Mouse (Mus musculus): ENCODE results near the gene Frmd8. TPM values are rescaled to one million over a fixed set of nuclear protein-coding genes. Genes with fewer than 3 reads are reported as not detected.

Frmd8 gene
- polyA plus RNA-seq, 1 experiment from 2014 or later = 20.6 TPM

DNA sequence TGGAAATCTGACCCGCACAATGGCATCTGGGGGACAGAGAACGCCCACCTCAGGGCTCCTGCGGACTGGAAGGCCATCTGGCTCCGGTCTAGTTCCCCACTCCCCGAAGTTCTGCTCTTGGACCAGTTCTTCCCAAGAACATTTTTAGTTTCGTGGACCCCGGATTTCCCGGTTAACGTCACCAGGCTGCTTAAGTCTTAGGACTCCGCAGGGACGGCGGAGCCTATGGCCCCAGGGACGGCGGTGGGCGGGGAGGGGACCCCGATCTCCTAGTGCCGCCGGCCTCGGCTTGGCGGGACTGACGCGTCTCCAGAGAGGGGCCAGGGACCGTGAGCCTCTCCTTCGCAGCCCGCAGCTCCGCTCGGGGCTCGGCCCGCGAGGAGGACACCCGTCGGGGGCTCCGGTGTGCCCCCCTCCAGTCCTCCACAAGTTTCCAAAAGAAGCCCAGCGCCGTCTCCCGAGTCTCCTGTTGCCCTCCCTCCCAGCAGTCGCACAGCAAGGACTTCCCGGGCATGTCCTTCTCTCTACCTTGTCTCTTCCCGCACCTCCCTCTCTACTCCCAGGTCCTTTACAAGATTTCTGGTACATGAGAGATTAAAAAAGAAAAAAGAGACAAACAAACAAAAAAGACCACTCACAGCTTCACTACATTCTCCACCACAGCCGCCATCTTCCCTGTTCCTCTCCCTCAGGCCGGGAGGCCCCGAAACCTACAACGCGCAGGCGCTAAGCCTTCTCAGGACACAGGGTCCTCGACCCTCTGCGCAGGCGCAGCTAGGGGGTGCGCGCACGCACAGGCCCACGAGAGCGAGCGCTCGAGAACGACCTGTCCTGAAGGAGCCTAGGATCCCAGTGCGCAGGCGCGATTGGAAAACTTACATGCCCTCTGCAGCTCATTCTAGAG is 37.3 kb upstream of the Frmd8 start:
- H3K27me3 ChIP-seq (replicated peaks; ENCODE audit: control insufficient read depth, insufficient read depth, low read length) = no peaks in the 10 kb centered on the region
- no peaks in the 10 kb centered on the region for H3K9me3 ChIP-seq (ENCODE audit: control insufficient read depth, low read length)
- peak overlapping the region; percentile 87 for H3K4me2 ChIP-seq (ENCODE audit: low read depth, low read length)
- peaks cover 9% of the 10 kb centered on the region for H3K36me3 ChIP-seq (ENCODE audit: control insufficient read depth, insufficient read depth, low read length)
- ATAC-seq (ENCODE audit: low read depth) = peak; percentile 96
- WGBS = under 1% methylated on average over 52 of the region's 59 CpGs
- H3K4me1 ChIP-seq (ENCODE audit: control insufficient read depth, insufficient read depth, low read length) = peaks cover 23% of the 10 kb centered on the region
- DNase-seq (ENCODE audit: low spot score) = peak; percentile 100
- peak overlapping the region; percentile 77 for H3K4me3 ChIP-seq (ENCODE audit: low read depth, low read length)
- peak overlapping the region; percentile 86 for H3K27ac ChIP-seq (replicated peaks; ENCODE audit: low read depth, low read length)
- H3K9ac ChIP-seq (ENCODE audit: low read depth, low read length) = peak overlapping the region; percentile 92

DNA sequence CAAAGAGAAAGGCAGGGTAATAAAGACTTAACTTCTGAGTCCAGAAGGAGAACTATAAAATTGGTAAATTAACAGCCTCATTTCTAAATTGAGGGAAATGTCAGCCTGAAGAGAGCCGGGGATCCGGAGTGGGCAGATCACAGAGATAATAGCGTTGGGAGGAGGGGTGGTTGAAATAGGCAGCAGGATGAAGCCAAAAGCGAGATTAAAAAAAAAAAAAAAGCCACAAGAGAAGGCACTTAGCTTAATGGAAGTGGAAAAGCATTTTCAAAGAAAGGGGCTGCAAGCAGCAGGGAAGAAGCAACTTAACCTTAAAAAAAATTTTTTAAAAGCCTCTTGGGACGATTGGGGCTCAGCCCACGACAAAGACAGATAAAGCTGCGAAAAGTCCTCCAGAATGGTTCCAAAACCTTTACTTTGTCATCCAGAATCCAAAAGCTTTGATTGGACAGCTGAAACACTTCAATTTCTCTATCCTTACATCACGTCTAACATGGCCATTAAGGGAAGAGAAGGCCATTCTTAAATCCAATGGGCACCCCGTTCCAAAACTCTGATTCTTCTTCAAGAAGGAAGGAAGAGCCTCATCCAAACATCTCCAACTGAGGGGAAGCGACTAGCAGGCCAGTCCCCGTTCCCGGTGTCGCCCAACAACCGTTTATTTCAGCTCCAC is 36.5 kb upstream of the Frmd8 start:
- peak overlapping the region; percentile 86 for H3K27ac ChIP-seq (replicated peaks; ENCODE audit: low read depth, low read length)
- ATAC-seq (ENCODE audit: low read depth) = no peak
- no peaks in the 10 kb centered on the region for H3K27me3 ChIP-seq (replicated peaks; ENCODE audit: control insufficient read depth, insufficient read depth, low read length)
- WGBS = 5% methylated on average over 14 of the region's 14 CpGs
- peaks cover 11% of the 10 kb centered on the region for H3K36me3 ChIP-seq (ENCODE audit: control insufficient read depth, insufficient read depth, low read length)
- no peak for DNase-seq (ENCODE audit: low spot score)
- H3K4me2 ChIP-seq (ENCODE audit: low read depth, low read length) = peak overlapping the region; percentile 87
- H3K9ac ChIP-seq (ENCODE audit: low read depth, low read length) = peak overlapping the region; percentile 92
- H3K9me3 ChIP-seq (ENCODE audit: control insufficient read depth, low read length) = no peaks in the 10 kb centered on the region
- H3K4me3 ChIP-seq (ENCODE audit: low read depth, low read length) = peak overlapping the region; percentile 77
- peaks cover 23% of the 10 kb centered on the region for H3K4me1 ChIP-seq (ENCODE audit: control insufficient read depth, insufficient read depth, low read length)

DNA sequence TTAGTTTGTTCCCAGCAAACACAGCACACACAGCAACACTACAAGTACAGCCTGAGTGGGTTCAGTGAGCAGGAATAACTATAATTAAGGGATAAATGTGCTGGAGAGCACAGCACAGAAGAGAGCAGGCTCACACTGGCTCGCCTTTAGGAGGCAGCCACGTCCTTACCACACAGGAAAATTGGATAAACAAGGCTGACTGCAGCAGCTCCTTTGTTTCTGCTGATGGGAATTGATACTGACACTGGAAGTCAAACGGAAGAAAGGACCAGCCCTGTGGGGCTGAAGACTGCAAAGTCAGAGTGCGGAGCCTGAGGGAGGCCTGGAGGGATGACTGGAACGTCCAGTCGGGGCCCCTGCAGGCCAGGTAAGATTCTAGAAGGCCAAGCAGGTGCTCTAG is 35.1 kb upstream of the Frmd8 start:
- Histone ChIP-seq H3K36me3 (ENCODE audit: control insufficient read depth, insufficient read depth, low read length) (peaks cover 25% of the 10 kb centered on the region), H3K4me1 (ENCODE audit: control insufficient read depth, insufficient read depth, low read length) (peaks cover 23% of the 10 kb centered on the region), H3K9ac (ENCODE audit: low read depth, low read length) (peak overlapping the region; percentile 31; the same call in 1 of the 2 replicates), H3K27ac (replicated peaks; ENCODE audit: low read depth, low read length) (peak overlapping the region; percentile 9; the same call in 1 of the 2 replicates), H3K4me2 (ENCODE audit: low read depth, low read length) (peak overlapping the region; percentile 87), H3K27me3 (replicated peaks; ENCODE audit: control insufficient read depth, insufficient read depth, low read length) (no peaks in the 10 kb centered on the region), H3K4me3 (ENCODE audit: low read depth, low read length) (peak overlapping the region; percentile 77), H3K9me3 (ENCODE audit: control insufficient read depth, low read length) (no peaks in the 10 kb centered on the region)
- ATAC-seq (ENCODE audit: low read depth) = peak; percentile 16; the same call in 1 of the 2 replicates
- peak; percentile 73 for DNase-seq (ENCODE audit: low spot score)
- 38% methylated on average over 6 of the region's 6 CpGs for WGBS

DNA sequence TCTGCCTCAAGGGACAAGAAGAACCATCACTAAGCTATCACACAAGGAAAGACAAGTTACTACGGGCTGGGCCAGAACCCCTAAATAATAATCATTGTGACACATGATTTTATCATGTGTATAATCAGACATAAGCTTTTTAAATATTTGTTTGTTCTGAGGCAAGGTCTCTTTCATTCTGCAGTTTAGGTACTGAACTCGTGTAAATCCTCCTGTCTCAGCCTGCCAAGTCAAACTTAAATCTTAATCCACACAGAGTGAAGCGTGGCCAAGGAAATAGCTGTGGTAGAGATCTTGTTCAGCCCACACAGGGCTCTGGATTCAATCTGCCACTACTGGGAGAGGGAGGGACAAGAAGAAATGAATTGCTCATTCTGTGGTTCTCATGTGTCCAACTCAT is 32.2 kb upstream of the Frmd8 start:
- WGBS = 76% methylated on average over 3 of the region's 3 CpGs
- no peak overlapping the region for H3K4me3 ChIP-seq (ENCODE audit: low read depth, low read length)
- peaks cover 20% of the 10 kb centered on the region for H3K4me1 ChIP-seq (ENCODE audit: control insufficient read depth, insufficient read depth, low read length)
- no peak overlapping the region for H3K4me2 ChIP-seq (ENCODE audit: low read depth, low read length)
- peaks cover 54% of the 10 kb centered on the region for H3K36me3 ChIP-seq (ENCODE audit: control insufficient read depth, insufficient read depth, low read length)
- no peak overlapping the region for H3K9ac ChIP-seq (ENCODE audit: low read depth, low read length)
- H3K9me3 ChIP-seq (ENCODE audit: control insufficient read depth, low read length) = no peaks in the 10 kb centered on the region
- ATAC-seq (ENCODE audit: low read depth) (no peak), DNase-seq (ENCODE audit: low spot score) (no peak)
- no peak overlapping the region for H3K27ac ChIP-seq (replicated peaks; ENCODE audit: low read depth, low read length)
- H3K27me3 ChIP-seq (replicated peaks; ENCODE audit: control insufficient read depth, insufficient read depth, low read length) = no peaks in the 10 kb centered on the region

DNA sequence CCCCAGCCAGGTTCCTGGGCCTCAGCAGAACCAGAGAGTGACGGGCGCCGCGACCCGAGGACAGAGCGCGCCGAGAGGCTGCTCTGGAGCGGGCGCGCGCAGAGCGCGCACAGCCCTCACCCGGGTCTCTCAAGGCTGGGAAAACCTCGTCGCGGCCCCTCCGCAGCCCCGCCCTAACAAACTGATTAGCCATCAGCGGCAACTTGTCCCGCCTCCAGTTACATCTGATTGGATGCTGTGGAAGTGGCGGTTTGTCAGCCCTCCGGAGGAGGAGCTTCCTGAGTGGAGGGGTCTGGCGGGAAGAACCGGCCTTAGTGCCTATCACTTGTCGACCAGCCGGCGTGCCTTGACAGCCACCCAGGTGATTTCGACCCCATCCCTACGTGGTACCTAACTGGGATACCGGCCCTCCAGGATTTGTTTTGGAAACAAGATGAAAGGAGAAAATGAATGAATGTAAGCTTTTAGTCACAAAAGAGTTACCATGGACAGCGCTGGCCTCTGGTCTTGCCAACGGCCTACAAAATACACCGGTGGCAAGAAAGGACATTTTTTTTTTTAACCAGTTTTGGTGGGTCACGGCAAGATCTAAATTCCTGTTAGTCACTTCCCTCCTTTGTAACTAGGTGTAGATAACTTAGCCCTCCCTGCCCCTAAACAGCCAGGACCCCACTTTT is 19.1 kb upstream of the Frmd8 start, which contains the start of gene Tigd3:
Tigd3 (minus strand) TSS at position 148 of the 677 bp plus-strand sequence.
- ATAC-seq (ENCODE audit: low read depth) (peak; percentile 96), DNase-seq (ENCODE audit: low spot score) (peak; percentile 98)
- Histone ChIP-seq H3K9ac (ENCODE audit: low read depth, low read length) (peak within 1 kb of the TSS; percentile 86), H3K36me3 (ENCODE audit: control insufficient read depth, insufficient read depth, low read length) (peaks cover 42% of the 10 kb centered on the region), H3K27ac (replicated peaks; ENCODE audit: low read depth, low read length) (no peak within 1 kb of the TSS), H3K27me3 (replicated peaks; ENCODE audit: control insufficient read depth, insufficient read depth, low read length) (no peaks in the 10 kb centered on the region), H3K4me2 (ENCODE audit: low read depth, low read length) (peak within 1 kb of the TSS; percentile 82), H3K4me3 (ENCODE audit: low read depth, low read length) (peak within 1 kb of the TSS; percentile 63), H3K4me1 (ENCODE audit: control insufficient read depth, insufficient read depth, low read length) (0 out of 2 replicates have a peak, but pooled peaks cover 4% of the 10 kb centered on the region), H3K9me3 (ENCODE audit: control insufficient read depth, low read length) (no peaks in the 10 kb centered on the region)
- 7% methylated on average over 25 of the region's 36 CpGs for WGBS

DNA sequence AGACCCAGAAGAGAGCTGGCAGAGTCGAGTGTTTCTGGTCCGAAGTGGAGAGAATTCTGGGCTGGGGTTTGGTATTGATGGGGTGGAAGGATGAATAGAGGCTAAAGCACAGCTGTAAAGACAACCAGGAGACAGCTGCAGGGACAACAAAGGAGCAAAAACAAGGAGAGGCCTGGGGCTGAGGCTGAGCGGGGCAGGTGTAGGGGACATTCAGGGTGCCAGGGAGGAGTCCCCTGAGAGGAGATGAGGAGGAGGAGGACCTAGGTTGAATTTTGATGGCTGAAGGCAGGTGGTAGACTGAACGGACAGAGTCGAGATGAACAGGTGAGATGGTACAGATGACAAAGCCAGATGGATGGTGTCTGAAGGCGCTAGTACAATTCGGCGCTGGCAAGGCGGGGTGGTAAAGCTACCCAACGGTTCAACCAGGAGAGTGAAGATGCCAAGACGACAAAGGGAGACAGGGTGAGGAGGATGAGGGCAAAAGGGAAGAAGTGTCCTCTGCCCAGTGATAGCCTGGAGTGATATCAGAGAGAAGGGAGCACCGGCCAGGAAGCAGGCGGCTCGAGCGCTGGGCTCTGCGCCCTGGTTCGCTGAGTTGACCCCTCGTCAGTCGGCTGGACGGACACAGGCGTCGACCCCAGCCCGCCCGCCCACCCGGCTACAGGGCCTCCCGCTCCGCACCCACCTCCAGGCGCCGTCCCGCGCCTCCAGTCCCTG is 18.4 kb upstream of the Frmd8 start:
- no peak overlapping the region for H3K27ac ChIP-seq (replicated peaks; ENCODE audit: low read depth, low read length)
- 0 out of 2 replicates have a peak, but pooled peaks cover 4% of the 10 kb centered on the region for H3K4me1 ChIP-seq (ENCODE audit: control insufficient read depth, insufficient read depth, low read length)
- ATAC-seq (ENCODE audit: low read depth) = peak; percentile 32; the same call in 1 of the 2 replicates
- WGBS = 27% methylated on average over 11 of the region's 31 CpGs
- peaks cover 37% of the 10 kb centered on the region for H3K36me3 ChIP-seq (ENCODE audit: control insufficient read depth, insufficient read depth, low read length)
- no peaks in the 10 kb centered on the region for H3K9me3 ChIP-seq (ENCODE audit: control insufficient read depth, low read length)
- H3K27me3 ChIP-seq (replicated peaks; ENCODE audit: control insufficient read depth, insufficient read depth, low read length) = no peaks in the 10 kb centered on the region
- peak overlapping the region; percentile 86 for H3K9ac ChIP-seq (ENCODE audit: low read depth, low read length)
- peak overlapping the region; percentile 63 for H3K4me3 ChIP-seq (ENCODE audit: low read depth, low read length)
- no peak for DNase-seq (ENCODE audit: low spot score)
- peak overlapping the region; percentile 82 for H3K4me2 ChIP-seq (ENCODE audit: low read depth, low read length)

DNA sequence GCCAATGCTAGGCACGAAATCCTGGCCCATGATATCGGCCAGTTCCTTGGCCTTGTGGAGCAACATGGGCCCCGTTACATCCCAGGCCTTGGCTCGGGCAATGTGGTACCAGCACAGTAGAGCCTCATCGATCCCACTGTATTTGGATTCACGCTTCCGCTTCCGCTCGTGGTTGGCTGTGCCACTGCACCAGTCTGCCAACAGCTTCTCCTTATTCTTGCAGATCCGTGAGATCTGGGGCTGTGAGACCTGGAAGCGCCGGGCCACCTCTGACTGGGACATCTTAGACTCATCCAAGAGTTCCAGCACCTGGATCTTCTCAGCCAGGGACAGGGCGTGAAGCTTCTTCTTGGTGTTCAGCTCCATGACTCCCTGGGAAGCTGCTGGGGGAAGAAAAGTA is 17.7 kb upstream of the Frmd8 start:
- Histone ChIP-seq H3K27ac (replicated peaks; ENCODE audit: low read depth, low read length) (no peak overlapping the region), H3K4me1 (ENCODE audit: control insufficient read depth, insufficient read depth, low read length) (0 out of 2 replicates have a peak, but pooled peaks cover 4% of the 10 kb centered on the region), H3K4me3 (ENCODE audit: low read depth, low read length) (no peak overlapping the region), H3K4me2 (ENCODE audit: low read depth, low read length) (peak overlapping the region; percentile 82), H3K9me3 (ENCODE audit: control insufficient read depth, low read length) (no peaks in the 10 kb centered on the region), H3K36me3 (ENCODE audit: control insufficient read depth, insufficient read depth, low read length) (peaks cover 33% of the 10 kb centered on the region), H3K27me3 (replicated peaks; ENCODE audit: control insufficient read depth, insufficient read depth, low read length) (no peaks in the 10 kb centered on the region), H3K9ac (ENCODE audit: low read depth, low read length) (no peak overlapping the region)
- 94% methylated on average over 13 of the region's 13 CpGs for WGBS
- ATAC-seq (ENCODE audit: low read depth) (no peak), DNase-seq (ENCODE audit: low spot score) (no peak)

DNA sequence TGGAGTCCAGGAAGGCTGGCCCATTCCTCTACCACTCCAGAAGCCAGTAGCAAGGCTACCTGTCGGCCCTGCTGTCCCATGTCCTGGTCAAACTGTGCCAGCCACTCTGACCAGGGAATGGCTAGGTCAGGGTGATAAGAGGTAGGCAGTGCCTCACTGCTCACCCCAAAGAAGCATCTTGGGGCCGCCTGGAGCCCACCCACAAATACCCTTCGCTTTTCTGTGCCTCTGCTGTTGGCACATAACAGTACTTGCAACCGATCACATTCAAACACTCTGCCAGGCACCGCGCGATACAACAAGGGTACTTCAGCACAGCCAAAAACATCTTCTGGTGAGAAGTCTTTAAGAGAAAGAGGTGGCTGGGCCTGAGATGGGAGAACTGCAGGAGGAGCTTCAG is 17.2 kb upstream of the Frmd8 start:
- H3K4me1 ChIP-seq (ENCODE audit: control insufficient read depth, insufficient read depth, low read length) = 0 out of 2 replicates have a peak, but pooled peaks cover 4% of the 10 kb centered on the region
- no peak for ATAC-seq (ENCODE audit: low read depth)
- DNase-seq (ENCODE audit: low spot score) = no peak
- peaks cover 28% of the 10 kb centered on the region for H3K36me3 ChIP-seq (ENCODE audit: control insufficient read depth, insufficient read depth, low read length)
- no peaks in the 10 kb centered on the region for H3K9me3 ChIP-seq (ENCODE audit: control insufficient read depth, low read length)
- no peak overlapping the region for H3K9ac ChIP-seq (ENCODE audit: low read depth, low read length)
- 91% methylated on average over 7 of the region's 7 CpGs for whole genome bisulfite sequencing
- H3K4me2 ChIP-seq (ENCODE audit: low read depth, low read length) = no peak overlapping the region
- H3K27me3 ChIP-seq (replicated peaks; ENCODE audit: control insufficient read depth, insufficient read depth, low read length) = no peaks in the 10 kb centered on the region
- H3K27ac ChIP-seq (replicated peaks; ENCODE audit: low read depth, low read length) = no peak overlapping the region
- H3K4me3 ChIP-seq (ENCODE audit: low read depth, low read length) = no peak overlapping the region

All from embryonic facial prominence, embryonic 14.5 days (tissue).